Mouse (Mus musculus) myocyte (in vitro differentiated cells): ENCODE data around the gene Hist1h2ak.

ENCODE experiments used
- CEBPB ChIP-seq: IDR thresholded peaks from 2 replicates; pipeline ENCODE4 v1.6.1; 2011; ENCODE audit warnings: mild to moderate bottlenecking, moderate library complexity; ENCODE audit not compliant: poor library complexity, insufficient read depth, severe bottlenecking
- E2F4 ChIP-seq: IDR thresholded peaks from one replicate; pipeline ENCODE4 v1.6.1; 2011; ENCODE audit warnings: mild to moderate bottlenecking, control low read depth, moderate library complexity; ENCODE audit not compliant: insufficient read depth
- MAX ChIP-seq: IDR thresholded peaks from one replicate; pipeline ENCODE4 v1.6.1; 2011; ENCODE audit warnings: low read depth, mild to moderate bottlenecking, control low read depth
- MYOD1 ChIP-seq, 3 experiments: IDR thresholded peaks; one replicate each; pipeline ENCODE4 v1.6.1; 2011; ENCODE audit warnings: control low read depth in 2 of 3, low read depth in 2 of 3, mild to moderate bottlenecking in 2 of 3, moderate library complexity in 1 of 3; ENCODE audit not compliant: insufficient read length in 2 of 3, control insufficient read depth in 1 of 3
- MYOG ChIP-seq, 3 experiments: IDR thresholded peaks; one replicate each; pipeline ENCODE4 v1.6.1; 2011; ENCODE audit warnings: control low read depth in 2 of 3, low read depth in 2 of 3, mild to moderate bottlenecking in 2 of 3; ENCODE audit not compliant: insufficient read length in 2 of 3, control insufficient read depth in 1 of 3, insufficient read depth in 1 of 3
- POLR2A ChIP-seq: IDR thresholded peaks from one replicate; pipeline ENCODE4 v1.6.1; 2011; ENCODE audit warnings: low read depth, mild to moderate bottlenecking, control low read depth, moderate library complexity; ENCODE audit not compliant: insufficient read length
- REST ChIP-seq: IDR thresholded peaks from one replicate; pipeline ENCODE4 v1.6.1; 2011; ENCODE audit warnings: mild to moderate bottlenecking, control low read depth, moderate library complexity; ENCODE audit not compliant: insufficient read depth, insufficient read length
- SRF ChIP-seq: IDR thresholded peaks from one replicate; pipeline ENCODE4 v1.6.1; 2011; ENCODE audit warnings: low read depth; ENCODE audit not compliant: control insufficient read depth, insufficient read length

GRCm38 (mm10) chr13:21778814-21779766 is 25.5 kb upstream of the Hist1h2ak start:
- TF ChIP-seq POLR2A (peak; percentile 93), E2F4 (peak; percentile 92), MYOG (IDR thresholded peaks at IDR 0.05; ENCODE audit: control insufficient read depth in 1 of 3, insufficient read depth in 1 of 3, insufficient read length in 2 of 3, low read depth in 2 of 3) (no peak), MYOD1 (IDR thresholded peaks at IDR 0.05; ENCODE audit: control insufficient read depth in 1 of 3, insufficient read length in 2 of 3, low read depth in 2 of 3) (no peak), REST (no peak), MAX (no peak), SRF (no peak), CEBPB (no peak)
